Mouse (Mus musculus) cerebellum, adult 2 months (tissue): Measurements from ENCODE around the gene Rnf43.

ENCODE experiments used
- CTCF ChIP-seq: fragments of 200-500 bp; IDR thresholded peaks from 2 replicates; pipeline ENCODE4 v1.5.1; 2011; ENCODE audit warnings: low read depth, mild to moderate bottlenecking, control low read depth, low read length, moderate library complexity, borderline replicate concordance; ENCODE audit not compliant: insufficient read depth
- POLR2A ChIP-seq: fragments of 200-500 bp; IDR thresholded peaks from 2 replicates; pipeline ENCODE4 v1.6.1; 2011; ENCODE audit warnings: low read length, control low read depth, borderline replicate concordance; ENCODE audit not compliant: insufficient read depth

GRCm38 (mm10) chr11:87758957-87759608 lies 96.6 kb downstream of the Rnf43 start:
- TF ChIP-seq CTCF, result no peak
- TF ChIP-seq POLR2A, result no peak
